Mouse (Mus musculus): ENCODE data around the gene Ccr6.

DNA sequence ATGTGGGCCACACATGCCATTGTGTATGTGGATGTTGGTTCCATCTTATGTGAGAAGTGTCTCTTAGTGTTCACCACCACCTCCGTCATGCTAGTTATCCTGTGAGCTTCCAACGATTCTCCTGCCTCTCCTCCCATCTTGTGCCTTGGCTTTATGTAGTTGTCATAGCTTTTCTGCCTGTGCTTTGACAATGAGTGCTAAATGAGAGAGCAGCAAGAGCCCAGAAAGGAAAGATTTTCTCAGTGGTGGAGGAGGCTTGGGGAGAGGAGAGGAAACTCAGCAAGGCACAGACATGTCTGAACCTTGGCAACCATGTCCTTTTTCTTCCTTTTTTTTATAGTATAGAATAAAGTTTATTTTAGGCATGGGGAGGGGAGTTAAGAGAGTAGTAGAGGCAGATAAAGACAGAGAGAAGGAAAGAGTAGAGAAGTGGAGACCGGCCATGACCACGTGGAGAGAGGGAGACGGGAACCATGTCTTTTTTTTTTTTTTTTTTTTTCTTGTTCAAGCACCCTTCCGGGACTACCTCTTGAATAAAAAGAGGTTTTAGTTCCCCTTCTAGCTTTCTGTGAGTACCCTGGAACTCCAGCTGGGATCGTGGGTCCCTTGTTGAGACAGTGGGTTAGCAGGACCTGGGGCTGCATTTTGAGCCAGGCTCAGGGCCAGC lies 67.1 kb downstream of the Ccr6 start:
- TF ChIP-seq CTCF (IDR thresholded peaks at IDR 0.05; ENCODE audit: low read depth) (no peak), EP300 (optimal IDR thresholded peaks at IDR 0.05) (no peak)
